Mouse (Mus musculus): ENCODE measurements around the gene Nt5c2. TPM values are rescaled to one million over a fixed set of nuclear protein-coding genes. Genes with fewer than 3 reads are reported as not detected.

Nt5c2 gene
- total RNA-seq, 2 experiments from 2014 or later, result 70.7 to 71.1 TPM

DNA sequence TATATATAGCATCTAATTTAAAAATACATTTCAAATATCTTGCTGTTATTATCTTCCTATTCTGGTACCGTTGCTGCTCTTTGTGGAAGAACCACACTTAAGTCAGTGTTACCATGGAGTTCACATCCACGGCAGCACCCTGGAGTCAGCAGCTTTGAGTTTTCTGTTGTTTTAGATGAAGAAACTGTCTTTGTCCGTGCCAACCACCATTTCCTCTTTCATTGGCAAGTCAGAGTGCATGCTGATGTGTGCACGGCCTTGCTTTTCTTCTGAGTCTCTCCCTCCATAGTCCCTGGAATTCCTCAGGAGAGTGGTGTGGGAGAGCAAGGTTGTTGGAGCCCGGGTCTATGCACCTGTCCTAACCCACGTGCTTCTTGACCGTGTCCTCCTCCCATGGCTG, 156.8 kb downstream of the Nt5c2 start:
- DNase-seq (ENCODE audit: extremely low spot score in 1 of 2, low spot score in 1 of 2), result no peak

GRCm38 (mm10) chr19:46857277-46857989, 157.5 kb downstream of the Nt5c2 start:
- DNase-seq (ENCODE audit: extremely low spot score in 1 of 2, low spot score in 1 of 2), result no peak

DNA sequence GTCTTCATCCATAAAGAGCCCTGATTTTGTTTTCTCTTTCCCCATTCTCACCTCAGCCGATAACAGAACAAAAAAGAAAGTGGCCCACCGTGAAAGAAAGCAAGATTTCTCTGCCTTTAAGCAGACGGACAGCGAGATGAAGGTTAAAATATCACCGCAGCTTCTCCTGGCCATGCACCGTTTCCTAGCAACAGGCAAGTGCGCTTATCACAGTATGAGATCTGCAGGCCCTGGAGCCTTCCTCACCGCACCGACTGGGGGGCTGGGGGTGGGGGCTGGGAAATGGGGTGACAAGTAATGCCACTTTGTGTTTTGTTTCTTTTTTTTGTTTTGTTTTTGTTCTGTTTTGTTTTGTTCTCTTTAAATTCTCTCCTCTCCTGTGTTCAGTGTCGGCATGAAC, 158.2 kb downstream of the Nt5c2 start:
- DNase-seq (ENCODE audit: extremely low spot score in 1 of 2, low spot score in 1 of 2), result no peak

DNA sequence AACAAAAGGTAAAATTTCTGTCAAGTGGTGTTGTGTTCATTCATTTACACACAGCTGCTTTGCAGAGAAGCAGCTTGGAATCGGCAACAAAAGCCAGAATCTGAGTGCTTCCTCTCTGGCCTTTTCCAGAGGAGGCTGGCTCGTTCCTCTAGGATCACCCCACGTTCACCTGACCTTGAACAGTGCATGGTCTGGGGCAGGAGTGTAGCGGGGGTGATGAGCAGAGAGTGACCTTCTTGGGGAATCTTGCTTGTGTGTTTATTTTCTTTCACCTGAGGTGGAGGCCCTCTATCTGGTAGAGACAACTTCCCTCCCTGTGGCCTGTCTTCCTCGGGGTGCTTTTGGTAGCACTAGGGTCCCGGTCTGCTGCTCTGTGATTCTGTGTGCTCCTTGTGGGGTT, 158.7 kb downstream of the Nt5c2 start:
- DNase-seq (ENCODE audit: extremely low spot score in 1 of 2, low spot score in 1 of 2), result no peak

GRCm38 (mm10) chr19:46849443-46849997, 165.4 kb downstream of the Nt5c2 start:
- no peak for DNase-seq (ENCODE audit: extremely low spot score in 1 of 2, low spot score in 1 of 2)

DNA sequence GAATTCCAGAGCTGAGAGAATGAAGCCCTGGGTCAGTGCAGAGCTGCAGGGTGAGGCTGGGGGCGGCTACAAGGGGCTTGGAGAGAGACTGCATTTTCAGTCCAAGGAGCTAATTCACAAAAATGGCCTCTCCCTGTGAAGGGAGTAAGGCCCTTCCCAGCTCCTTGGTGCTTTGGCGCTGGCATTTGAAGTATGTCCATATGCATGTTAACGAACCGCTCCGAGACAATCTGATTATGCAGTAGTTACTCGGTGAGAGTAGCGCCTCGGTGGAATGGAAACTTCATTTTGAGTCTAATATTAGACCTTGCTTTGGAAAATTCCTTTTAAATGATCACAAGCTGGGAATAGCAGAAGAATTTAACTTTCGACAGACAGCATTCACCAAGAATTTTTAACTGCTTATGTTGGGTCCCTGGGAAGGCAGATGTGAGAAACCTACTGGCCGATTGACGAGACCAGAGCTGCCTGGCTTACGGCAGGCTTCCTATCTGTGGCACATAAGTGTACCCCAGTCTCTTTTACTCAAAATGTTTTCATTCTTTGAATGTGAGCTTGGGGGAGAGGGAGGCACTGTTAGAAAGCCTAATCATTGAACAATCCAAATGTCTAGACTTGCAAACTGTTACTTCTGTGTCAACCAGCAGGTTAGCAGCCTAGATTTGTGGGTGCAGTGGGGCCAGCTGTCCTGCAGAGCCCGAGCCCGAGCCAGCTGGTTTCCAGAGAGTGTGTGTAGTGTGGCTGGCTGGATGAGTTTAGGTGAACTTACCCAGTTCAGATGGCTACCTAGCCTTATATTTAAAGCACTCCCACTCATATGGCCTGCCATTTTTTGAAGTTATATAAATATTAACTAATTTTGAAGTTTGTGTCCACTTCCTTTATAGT, 166.3 kb downstream of the Nt5c2 start:
- DNase-seq (ENCODE audit: extremely low spot score in 1 of 2, low spot score in 1 of 2), result no peak

DNA sequence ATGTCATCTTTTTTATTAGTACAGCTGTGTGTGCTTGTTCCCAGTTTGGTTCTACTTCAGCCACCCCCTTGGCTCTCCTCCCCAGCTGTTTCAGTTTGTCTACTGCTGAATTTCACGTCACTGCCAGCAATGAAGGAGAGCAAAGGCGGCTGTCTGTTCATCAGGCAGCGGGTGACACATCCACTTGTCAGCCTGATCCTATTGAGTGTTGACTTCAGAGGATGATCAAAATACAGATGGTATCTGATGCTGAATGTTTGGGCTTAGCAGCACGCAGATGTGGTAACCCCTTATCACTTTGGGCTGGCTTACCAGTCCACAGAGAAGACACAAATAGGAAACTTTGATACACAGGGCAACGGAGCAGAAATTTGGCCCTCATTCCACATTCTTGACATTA, 168.5 kb downstream of the Nt5c2 start:
- DNase-seq (ENCODE audit: extremely low spot score in 1 of 2, low spot score in 1 of 2), result no peak

- DNase-seq (ENCODE audit: extremely low spot score in 1 of 2, low spot score in 1 of 2), result no peak
Observed at GRCm38 (mm10) chr19:46846056-46846455, 168.9 kb downstream of the Nt5c2 start.

DNA sequence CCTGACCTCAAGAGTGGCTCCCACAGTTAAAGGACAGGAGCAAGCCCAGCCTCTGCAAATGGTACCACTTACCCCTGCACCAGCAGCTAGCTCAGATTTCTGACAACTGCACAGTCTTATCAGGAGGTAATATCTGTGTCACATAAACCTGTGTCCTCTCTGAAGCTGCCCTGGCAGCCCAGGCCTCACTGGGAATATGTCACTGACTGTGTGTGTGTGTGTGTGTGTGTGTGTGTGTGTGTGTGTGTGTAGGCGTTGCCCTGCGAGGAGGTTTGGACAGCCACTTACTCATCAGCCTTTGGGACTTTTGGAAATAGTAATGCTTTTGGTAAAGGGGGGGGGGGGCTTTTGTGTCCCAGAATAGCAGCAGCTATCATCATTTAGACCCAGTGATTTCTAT, 171.9 kb downstream of the Nt5c2 start:
- no peak for DNase-seq (ENCODE audit: extremely low spot score in 1 of 2, low spot score in 1 of 2)

DNA sequence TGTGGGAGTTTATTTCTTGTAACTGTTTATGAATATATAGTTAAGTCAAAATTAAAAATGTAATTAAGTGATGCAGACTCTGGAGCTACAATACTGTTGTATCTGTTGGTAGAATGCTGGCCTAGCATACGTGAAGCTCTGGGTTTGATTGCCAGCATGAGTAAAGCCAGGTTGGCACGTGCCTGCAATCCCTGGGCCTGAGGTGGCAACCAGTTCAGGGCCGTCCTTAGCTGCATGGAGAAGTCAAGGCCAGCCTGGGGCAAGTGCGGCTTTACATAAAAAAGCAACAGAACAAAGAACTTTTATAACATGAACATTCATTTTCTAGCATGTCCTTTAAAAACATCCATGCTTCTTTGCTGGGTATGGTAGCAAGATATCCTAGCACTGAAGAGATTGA, 173.9 kb downstream of the Nt5c2 start:
- no peak for DNase-seq (ENCODE audit: extremely low spot score in 1 of 2, low spot score in 1 of 2)

GRCm38 (mm10) chr19:46837290-46838079, 177.5 kb downstream of the Nt5c2 start:
- DNase-seq (ENCODE audit: extremely low spot score in 1 of 2, low spot score in 1 of 2), result no peak

DNA sequence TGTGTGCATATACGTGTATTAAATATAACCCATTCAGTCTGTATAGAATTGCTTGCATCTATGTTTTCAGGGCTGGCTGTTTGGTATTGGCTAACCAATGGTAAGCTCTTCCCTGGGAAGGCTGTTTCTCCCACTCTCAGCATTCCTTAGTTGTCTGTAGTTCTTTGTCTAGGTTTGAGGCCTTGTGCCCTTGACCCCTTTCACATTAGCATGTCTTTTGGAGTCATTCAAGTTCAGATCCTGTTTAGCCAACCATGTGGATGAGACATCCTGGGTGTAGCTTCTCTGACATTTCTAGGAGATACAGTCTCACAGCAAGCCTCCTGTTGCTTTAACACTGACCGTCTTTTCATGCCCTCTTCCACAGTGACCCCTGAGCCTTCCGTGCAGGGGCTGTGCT, 178.9 kb downstream of the Nt5c2 start:
- DNase-seq (ENCODE audit: extremely low spot score in 1 of 2, low spot score in 1 of 2), result no peak

- no peak for DNase-seq (ENCODE audit: extremely low spot score in 1 of 2, low spot score in 1 of 2)
Observed at GRCm38 (mm10) chr19:46835339-46835738, 179.6 kb downstream of the Nt5c2 start.

- no peak for DNase-seq (ENCODE audit: extremely low spot score in 1 of 2, low spot score in 1 of 2)
Observed at GRCm38 (mm10) chr19:46834301-46834700, 180.7 kb downstream of the Nt5c2 start.

Other genes with a start within 250 kb of the Nt5c2 start
- gene Ina, start 455 bp downstream of the Nt5c2 start, total RNA-seq (2021), result 100 to 1,000 TPM; 178 to 189 TPM
- gene Pcgf6, start 35.8 kb upstream of the Nt5c2 start, total RNA-seq (2021), result 10 to 100 TPM; 14.5 to 20.2 TPM
- gene Taf5, start 52.6 kb upstream of the Nt5c2 start, total RNA-seq (2021), result 1 to 10 TPM; 6.0 to 7.2 TPM
- 100 to 1,000 TPM; 780 to 828 TPM for gene Usmg5, start 75.5 kb upstream of the Nt5c2 start, total RNA-seq (2021)
- gene Pdcd11, start 75.6 kb upstream of the Nt5c2 start, total RNA-seq (2021), result 10 to 100 TPM; 15.7 to 19.2 TPM
- gene Calhm2, start 123.1 kb upstream of the Nt5c2 start, total RNA-seq (2021), result 1 to 10 TPM; 4.9 to 5.2 TPM
- not detected for gene Calhm1, start 129.1 kb upstream of the Nt5c2 start, total RNA-seq (2021)
- not detected for gene Calhm3, start 142.6 kb upstream of the Nt5c2 start, total RNA-seq (2021)
- 100 to 1,000 TPM; 186 to 192 TPM for gene Neurl1a, start 163.7 kb upstream of the Nt5c2 start, total RNA-seq (2021)

All from layer of hippocampus, postnatal 25 days (tissue).